Mouse (Mus musculus) embryonic facial prominence, embryonic 15.5 days (tissue): ENCODE data around the gene Il27ra. TPM values are rescaled to one million over a fixed set of nuclear protein-coding genes. Genes with fewer than 3 reads are reported as not detected.

Experiments
- ATAC-seq: fragments of 200-750 bp; cut with Nextera tagmentation; 2 replicates; pipeline ENCODE4 v1.8.0; 2017; ENCODE audit warnings: low read depth, moderate TSS enrichment; ENCODE audit not compliant: insufficient number of reproducible peaks, low FRiP score, low TSS enrichment
- H3K27ac ChIP-seq: fragments of 300-500 bp; sonication (generic); replicated peaks from 2 replicates; pipeline ENCODE4 v1.5.1; 2015; ENCODE audit warnings: mild to moderate bottlenecking, inconsistent platforms
- H3K27me3 ChIP-seq: fragments of 300-500 bp; sonication (generic); 2 replicates; pipeline ENCODE4 v1.6.1; 2015; ENCODE audit warnings: inconsistent platforms
- H3K36me3 ChIP-seq: fragments of 300-500 bp; sonication (generic); 2 replicates; pipeline ENCODE4 v1.6.1; 2015; ENCODE audit warnings: mild to moderate bottlenecking, inconsistent platforms
- H3K4me1 ChIP-seq: fragments of 300-500 bp; sonication (generic); 2 replicates; pipeline ENCODE4 v1.6.1; 2015; ENCODE audit warnings: inconsistent platforms
- H3K4me2 ChIP-seq: fragments of 300-500 bp; sonication (generic); replicated peaks from 2 replicates; pipeline ENCODE4 v1.6.1; 2015; ENCODE audit warnings: mild to moderate bottlenecking, inconsistent platforms
- H3K4me3 ChIP-seq: fragments of 300-500 bp; sonication (generic); replicated peaks from 2 replicates; pipeline ENCODE4 v1.5.1; 2015; ENCODE audit warnings: mild to moderate bottlenecking, inconsistent platforms
- H3K9ac ChIP-seq: fragments of 300-500 bp; sonication (generic); 2 replicates; pipeline ENCODE4 v1.6.1; 2015; ENCODE audit warnings: inconsistent platforms
- H3K9me3 ChIP-seq: fragments of 300-500 bp; sonication (generic); replicated peaks from 2 replicates; pipeline ENCODE4 v1.6.1; 2016; ENCODE audit warnings: inconsistent platforms
- WGBS: fragments of 180-500 bp; shearing (Covaris S2); methylation state at CpG from one replicate; pipeline ENCODE4 v1.1.7; 2015; 5-methylcytosine and 5-hydroxymethylcytosine counted together
- polyA plus RNA-seq: library from polyadenylated mRNA; unstranded; fragments of >200 nt; fragmentation: Nextera tagmentation; extraction: Ambion mirVana; gene quantifications from 2 replicates; pipeline ENCODE4 v1.2.1, GENCODE M21; 2015

Gene Il27ra
- 1.4 TPM in 2 replicates for polyA plus RNA-seq

DNA sequence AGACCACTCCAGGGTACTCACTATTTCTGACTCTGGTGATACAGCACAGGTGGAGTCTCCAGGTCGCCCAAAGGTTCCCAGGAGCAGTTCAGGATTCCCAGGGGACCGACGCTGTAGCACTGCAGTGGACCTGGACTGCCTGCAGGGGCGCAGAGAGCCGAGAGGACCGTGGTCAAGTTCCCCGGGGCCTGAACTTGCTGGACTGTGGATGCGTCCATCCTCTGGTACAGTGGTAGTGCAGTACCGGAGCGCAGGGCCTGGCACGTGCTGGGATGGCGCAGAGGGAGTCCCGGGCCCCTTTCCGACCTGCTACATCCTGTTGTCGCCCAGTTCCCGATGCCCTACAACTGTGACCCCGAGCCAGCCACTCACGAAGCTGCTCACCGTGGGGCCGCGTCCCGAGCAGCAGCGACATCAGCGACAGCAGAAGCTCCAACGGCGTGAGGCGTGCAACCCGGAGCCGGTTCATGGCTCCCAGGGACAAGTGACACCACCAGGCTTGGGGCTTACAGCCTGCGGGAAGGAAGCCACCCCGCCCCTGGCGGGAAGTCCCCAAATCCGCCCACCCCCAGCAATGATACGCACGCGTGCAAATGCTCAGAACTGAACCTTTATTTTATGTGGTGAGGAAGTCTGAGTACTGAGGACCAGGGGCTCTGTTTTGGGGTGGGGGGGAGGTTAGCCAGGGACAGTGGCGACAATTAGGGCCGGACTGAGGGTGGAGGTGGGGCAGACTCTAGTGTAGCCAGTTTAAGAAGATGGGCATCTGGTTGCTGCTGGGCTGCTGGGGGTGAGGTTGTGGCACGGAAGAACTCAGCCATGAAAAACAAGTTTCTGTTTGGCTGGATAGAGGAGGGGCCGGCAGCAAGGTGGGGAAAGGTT, at the start of gene Il27ra:
Gene Il27ra (minus strand): TSS at position 524 of the 882 bp plus-strand sequence.
- peaks cover 61% of the 10 kb centered on the region for H3K27me3 ChIP-seq
- WGBS = 2% methylated on average over 40 of the region's 40 CpGs
- H3K4me2 ChIP-seq = peak within 1 kb of the TSS; percentile 80
- peak within 1 kb of the TSS; percentile 40 for H3K4me3 ChIP-seq
- ATAC-seq = peak; percentile 48
- no peak within 1 kb of the TSS for H3K27ac ChIP-seq
- no peaks in the 10 kb centered on the region for H3K9me3 ChIP-seq
- H3K9ac ChIP-seq = peak within 1 kb of the TSS; percentile 16; the same call in 1 of the 2 replicates
- peaks cover 15% of the 10 kb centered on the region for H3K4me1 ChIP-seq
- H3K36me3 ChIP-seq = no peaks in the 10 kb centered on the region

DNA sequence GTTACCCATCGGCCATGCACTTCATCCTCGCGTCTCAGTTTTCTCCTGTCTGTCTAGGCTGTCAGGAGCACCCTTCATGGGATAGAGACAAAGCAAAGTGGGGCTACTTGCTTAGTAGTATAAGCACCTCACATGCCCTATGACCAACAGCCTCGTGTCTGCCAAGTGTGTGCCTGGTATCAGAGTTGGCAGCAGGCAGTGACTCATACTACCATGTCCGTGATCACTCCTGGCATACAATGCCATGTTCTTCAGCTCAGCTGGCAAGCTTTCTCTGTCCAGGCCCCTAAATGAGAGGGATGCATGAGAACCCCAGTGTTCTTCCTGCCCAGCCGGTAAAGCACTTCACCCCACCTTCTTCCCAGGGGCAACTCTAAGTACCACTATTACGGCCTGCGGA, 48.2 kb upstream of the Il27ra start:
- no peak for ATAC-seq
- H3K4me3 ChIP-seq = no peak overlapping the region
- 89% methylated on average over 8 of the region's 8 CpGs for WGBS
- no peak overlapping the region for H3K4me2 ChIP-seq
- no peaks in the 10 kb centered on the region for H3K4me1 ChIP-seq
- H3K27me3 ChIP-seq = no peaks in the 10 kb centered on the region
- no peaks in the 10 kb centered on the region for H3K9me3 ChIP-seq
- H3K27ac ChIP-seq = no peak overlapping the region
- no peak overlapping the region for H3K9ac ChIP-seq
- H3K36me3 ChIP-seq = peaks cover 84% of the 10 kb centered on the region

DNA sequence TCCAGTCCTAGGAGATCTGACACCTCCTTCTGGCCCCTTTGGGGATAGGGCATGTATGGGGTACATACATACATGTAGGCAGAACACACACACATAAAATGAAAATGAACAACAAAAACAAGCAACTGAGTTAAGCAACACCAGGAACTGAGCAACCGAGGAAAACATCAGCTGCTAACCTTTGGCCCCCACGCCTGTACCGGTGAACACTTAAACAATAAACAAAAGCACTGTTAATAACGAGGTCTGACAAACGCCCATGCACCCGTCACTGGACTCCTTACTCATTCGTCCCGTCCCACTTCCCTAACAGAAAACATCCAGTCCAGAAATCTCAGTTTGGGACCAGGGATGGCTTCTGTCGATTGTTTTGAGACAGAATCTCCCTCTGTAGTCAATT, 46.9 kb upstream of the Il27ra start:
- Histone ChIP-seq H3K9me3 (no peaks in the 10 kb centered on the region), H3K36me3 (peaks cover 81% of the 10 kb centered on the region), H3K4me2 (no peak overlapping the region), H3K27me3 (no peaks in the 10 kb centered on the region), H3K4me3 (no peak overlapping the region), H3K4me1 (peaks cover 6% of the 10 kb centered on the region; the same call in 1 of the 2 replicates), H3K9ac (no peak overlapping the region), H3K27ac (no peak overlapping the region)
- WGBS = 78% methylated on average over 9 of the region's 9 CpGs
- no peak for ATAC-seq

DNA sequence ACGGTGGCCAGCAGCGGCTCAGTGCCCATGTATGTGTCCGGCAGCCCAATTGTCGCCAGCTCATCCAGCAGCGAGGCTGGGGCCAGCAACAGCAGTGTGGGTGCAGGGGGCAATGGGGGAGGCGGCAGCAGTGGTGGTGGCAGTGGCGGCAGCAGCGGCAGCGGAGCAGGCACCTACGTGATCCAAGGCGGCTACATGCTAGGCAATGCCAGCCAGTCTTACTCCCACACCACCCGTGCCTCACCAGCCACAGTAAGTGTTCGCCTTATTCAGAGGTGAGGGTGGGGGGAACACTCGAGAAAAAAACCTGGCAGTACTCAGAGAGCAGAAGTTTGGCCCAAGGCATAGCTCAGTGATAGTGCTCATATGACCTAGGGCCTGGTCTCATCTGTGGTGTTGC, 45.4 kb upstream of the Il27ra start:
- H3K9ac ChIP-seq = no peak overlapping the region
- no peak overlapping the region for H3K4me3 ChIP-seq
- no peaks in the 10 kb centered on the region for H3K9me3 ChIP-seq
- no peak overlapping the region for H3K27ac ChIP-seq
- H3K4me2 ChIP-seq = no peak overlapping the region
- peaks cover 8% of the 10 kb centered on the region; the same call in 1 of the 2 replicates for H3K4me1 ChIP-seq
- ATAC-seq = no peak
- 93% methylated on average over 14 of the region's 14 CpGs for WGBS
- H3K36me3 ChIP-seq = peaks cover 82% of the 10 kb centered on the region
- H3K27me3 ChIP-seq = no peaks in the 10 kb centered on the region

DNA sequence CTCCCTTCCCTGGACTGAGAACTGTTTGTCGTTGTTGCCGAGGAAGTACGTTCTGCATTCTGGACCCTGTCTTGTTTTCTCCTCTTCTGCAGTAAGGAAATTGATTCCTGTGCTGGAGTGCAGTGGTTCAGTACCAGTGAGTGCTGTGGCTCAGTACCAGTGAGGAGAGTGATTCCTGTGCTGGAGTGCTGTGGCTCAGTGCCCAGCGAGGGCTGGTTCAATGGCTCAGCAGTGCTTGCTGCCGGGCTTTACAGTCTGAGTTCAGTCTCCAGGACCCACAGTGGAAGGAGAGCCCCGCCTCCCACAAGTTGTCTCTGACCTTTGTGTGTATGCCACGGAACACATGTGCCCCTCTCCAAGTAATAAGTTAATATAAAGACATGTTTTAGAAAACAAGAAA, 44.8 kb upstream of the Il27ra start:
- Histone ChIP-seq H3K27ac (no peak overlapping the region), H3K36me3 (peaks cover 82% of the 10 kb centered on the region), H3K4me1 (peaks cover 8% of the 10 kb centered on the region; the same call in 1 of the 2 replicates), H3K9ac (no peak overlapping the region), H3K27me3 (no peaks in the 10 kb centered on the region), H3K4me2 (no peak overlapping the region), H3K9me3 (no peaks in the 10 kb centered on the region), H3K4me3 (no peak overlapping the region)
- 85% methylated on average over 7 of the region's 7 CpGs for WGBS
- no peak for ATAC-seq

DNA sequence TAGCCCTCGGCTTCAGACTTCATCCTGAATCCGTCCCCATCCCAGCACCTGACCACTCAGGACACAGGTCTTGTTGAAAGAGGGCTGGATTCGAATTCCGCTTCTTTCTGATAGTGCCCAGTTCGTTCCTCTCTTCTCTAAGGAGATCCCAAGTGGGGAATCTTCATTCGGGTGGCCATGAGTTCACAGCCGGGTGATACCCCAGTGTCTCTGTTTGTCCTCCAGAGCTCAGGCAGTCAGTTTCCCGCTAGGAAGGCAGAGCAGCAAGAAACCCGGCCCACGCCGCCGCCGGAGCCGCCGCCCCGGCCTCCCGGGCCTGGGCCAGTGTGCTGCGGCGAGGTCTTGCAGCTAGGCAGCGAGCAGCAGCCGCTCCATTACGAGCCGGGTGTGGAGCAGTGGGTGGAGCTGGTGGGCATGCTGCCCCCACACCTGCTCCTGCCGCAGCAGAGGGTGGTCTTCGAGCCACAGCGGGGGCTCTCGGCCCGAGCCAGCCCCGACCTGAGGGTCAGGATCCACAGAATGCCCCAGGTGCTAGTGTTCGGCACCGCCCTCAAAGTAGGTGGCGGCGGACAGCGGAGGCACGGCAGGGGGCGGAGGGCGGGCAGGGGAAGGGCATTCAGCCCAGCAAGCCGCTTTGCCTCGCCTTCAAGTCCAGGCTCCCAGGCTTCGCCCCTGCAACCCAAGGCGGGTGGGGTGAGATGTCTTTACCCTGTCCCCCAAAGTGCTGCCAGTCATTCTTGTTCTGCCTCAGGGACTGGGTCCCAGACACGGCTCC, 42.1 kb upstream of the Il27ra start:
- WGBS = 38% methylated on average over 40 of the region's 42 CpGs
- Histone ChIP-seq H3K36me3 (peaks cover 78% of the 10 kb centered on the region), H3K27ac (no peak overlapping the region), H3K27me3 (no peaks in the 10 kb centered on the region), H3K4me2 (peak overlapping the region; percentile 21; the same call in 1 of the 2 replicates), H3K9ac (no peak overlapping the region), H3K9me3 (no peaks in the 10 kb centered on the region), H3K4me1 (peaks cover 8% of the 10 kb centered on the region; the same call in 1 of the 2 replicates), H3K4me3 (no peak overlapping the region)
- ATAC-seq = no peak

DNA sequence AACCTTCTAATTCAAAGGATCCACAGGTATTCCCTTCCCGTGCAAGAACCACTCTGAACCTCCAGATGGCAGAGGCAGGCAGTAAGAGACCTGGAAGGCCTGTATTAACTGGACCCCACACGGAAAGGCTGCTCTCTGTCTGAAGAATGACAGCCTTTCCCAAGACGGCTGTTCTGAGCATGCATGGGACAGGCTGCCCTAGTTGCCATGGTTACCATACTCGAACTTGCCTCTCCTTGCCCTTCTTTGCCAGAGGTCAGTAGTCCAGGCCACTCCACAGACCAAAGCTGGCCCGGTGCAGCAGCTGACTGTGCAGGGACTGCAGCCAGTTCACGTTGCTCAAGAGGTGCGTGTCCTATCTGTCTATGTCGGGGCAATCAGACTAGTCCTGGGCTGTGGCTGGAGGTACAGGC, 41.4 kb upstream of the Il27ra start:
- peaks cover 8% of the 10 kb centered on the region; the same call in 1 of the 2 replicates for H3K4me1 ChIP-seq
- H3K9me3 ChIP-seq = no peaks in the 10 kb centered on the region
- WGBS = 36% methylated on average over 8 of the region's 8 CpGs
- H3K9ac ChIP-seq = no peak overlapping the region
- H3K27me3 ChIP-seq = no peaks in the 10 kb centered on the region
- no peak overlapping the region for H3K4me2 ChIP-seq
- ATAC-seq = no peak
- no peak overlapping the region for H3K4me3 ChIP-seq
- H3K36me3 ChIP-seq = peaks cover 74% of the 10 kb centered on the region
- no peak overlapping the region for H3K27ac ChIP-seq

DNA sequence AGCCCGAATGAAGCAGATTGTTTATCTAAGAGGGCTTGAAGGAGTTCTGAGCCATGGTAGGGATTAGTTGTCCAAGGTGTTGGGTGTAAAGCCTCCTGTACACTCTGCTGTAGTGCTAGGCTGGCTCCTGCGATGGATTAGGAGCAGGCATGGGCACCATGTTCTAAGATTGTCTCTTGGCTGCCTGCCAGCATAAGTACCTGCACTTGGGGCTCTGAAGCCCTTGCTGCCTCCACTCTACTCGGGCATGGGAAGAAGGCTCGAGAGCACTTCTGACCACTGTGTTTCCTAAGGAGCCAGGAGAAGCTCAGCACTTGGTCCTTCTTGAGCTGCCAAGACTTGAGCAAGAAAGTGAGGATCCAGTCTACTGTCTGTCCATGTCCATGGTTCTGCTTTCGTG, 36.8 kb upstream of the Il27ra start:
- Histone ChIP-seq H3K4me2 (no peak overlapping the region), H3K27ac (no peak overlapping the region), H3K27me3 (no peaks in the 10 kb centered on the region), H3K4me1 (0 out of 2 replicates have a peak, but pooled peaks cover 1% of the 10 kb centered on the region), H3K9me3 (no peaks in the 10 kb centered on the region), H3K36me3 (peaks cover 54% of the 10 kb centered on the region), H3K9ac (no peak overlapping the region), H3K4me3 (no peak overlapping the region)
- 74% methylated on average over 5 of the region's 5 CpGs for WGBS
- ATAC-seq = no peak

DNA sequence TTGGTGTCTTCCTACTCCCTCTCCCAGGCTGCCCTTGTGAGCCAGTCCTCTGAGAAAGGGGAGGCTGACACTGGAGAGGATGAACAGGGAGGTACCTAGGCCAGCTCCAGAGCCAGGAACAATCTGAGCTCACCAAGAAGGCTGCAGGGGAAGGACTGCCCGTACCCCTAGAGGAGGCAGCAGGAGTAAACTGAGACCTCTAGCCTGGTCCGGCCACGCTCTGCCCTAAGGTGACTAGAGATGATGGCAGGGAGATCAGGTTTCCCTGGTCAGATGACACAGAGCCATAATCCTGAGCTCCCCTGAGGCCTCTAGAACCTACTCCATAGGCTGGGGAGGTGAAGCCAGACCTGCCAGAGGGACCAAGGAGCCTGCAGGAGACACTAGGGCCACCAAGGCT, 34.5 kb upstream of the Il27ra start:
- H3K9ac ChIP-seq = no peak overlapping the region
- no peak for ATAC-seq
- H3K4me3 ChIP-seq = no peak overlapping the region
- peaks cover 13% of the 10 kb centered on the region; the same call in 1 of the 2 replicates for H3K4me1 ChIP-seq
- no peak overlapping the region for H3K4me2 ChIP-seq
- 45% methylated on average over 3 of the region's 3 CpGs for WGBS
- H3K36me3 ChIP-seq = peaks cover 30% of the 10 kb centered on the region
- no peak overlapping the region for H3K27ac ChIP-seq
- no peaks in the 10 kb centered on the region for H3K27me3 ChIP-seq
- H3K9me3 ChIP-seq = no peaks in the 10 kb centered on the region

DNA sequence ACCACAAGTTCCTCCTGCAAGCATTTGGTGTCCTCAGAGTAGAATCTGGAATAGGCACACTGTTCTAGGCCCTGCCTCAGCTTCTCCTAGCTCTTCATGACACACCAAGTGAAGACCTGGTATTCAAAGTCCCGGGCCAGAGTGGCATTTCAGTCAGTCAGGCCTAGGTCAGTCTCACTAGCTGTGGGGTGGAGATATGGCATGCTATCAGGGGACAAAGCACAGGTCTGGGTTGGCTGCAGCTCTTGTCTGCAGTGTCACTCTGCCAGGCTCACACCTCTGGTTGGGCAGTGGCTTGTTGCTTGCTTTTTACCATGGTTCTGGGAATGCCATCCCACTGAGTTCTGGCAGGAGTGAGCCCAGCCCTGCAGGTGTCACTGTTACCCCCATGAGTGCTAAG, 34.0 kb upstream of the Il27ra start:
- Histone ChIP-seq H3K9ac (no peak overlapping the region), H3K9me3 (no peaks in the 10 kb centered on the region), H3K27ac (no peak overlapping the region), H3K4me3 (no peak overlapping the region), H3K27me3 (no peaks in the 10 kb centered on the region), H3K36me3 (peaks cover 29% of the 10 kb centered on the region), H3K4me1 (peaks cover 17% of the 10 kb centered on the region), H3K4me2 (no peak overlapping the region)
- no peak for ATAC-seq
- WGBS = 100% methylated on average over 1 of the region's 1 CpGs

DNA sequence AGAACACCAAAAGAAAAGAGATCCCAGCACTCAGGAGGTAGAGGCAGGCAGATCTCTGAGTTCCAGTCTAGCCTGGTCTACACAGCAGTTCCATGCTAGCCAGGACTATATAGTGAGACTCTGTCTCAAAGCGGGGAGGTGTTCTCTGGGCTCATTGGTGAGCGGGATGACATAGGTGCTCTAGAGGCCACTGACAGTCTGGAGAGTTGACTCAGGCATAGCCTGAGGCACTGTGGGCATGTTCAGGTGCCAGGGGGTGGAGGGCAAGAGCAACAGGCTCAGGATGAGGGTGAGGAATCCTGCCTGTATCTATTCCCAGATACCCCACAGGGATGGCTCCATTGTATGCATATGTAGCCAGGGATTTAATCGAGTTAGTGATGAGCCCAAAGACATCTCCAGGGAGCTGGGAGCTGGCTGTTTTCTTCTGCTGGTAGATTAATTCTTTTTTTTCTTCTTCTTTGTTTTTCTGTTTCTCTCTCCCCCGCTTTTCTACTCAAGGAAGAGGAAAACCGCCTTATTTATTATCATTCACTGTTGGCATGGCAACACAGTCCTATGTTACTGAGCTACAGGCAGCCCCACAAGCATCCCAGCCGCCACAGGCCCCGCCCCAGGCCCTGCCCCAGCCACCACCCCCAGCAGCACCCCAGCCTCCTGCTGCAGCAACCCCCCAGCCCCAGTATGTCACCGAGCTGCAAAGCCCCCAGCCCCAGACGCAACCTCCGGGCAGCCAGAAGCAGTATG, 31.0 kb upstream of the Il27ra start:
- Histone ChIP-seq H3K4me2 (no peak overlapping the region), H3K9me3 (no peaks in the 10 kb centered on the region), H3K27ac (no peak overlapping the region), H3K27me3 (no peaks in the 10 kb centered on the region), H3K9ac (no peak overlapping the region), H3K4me1 (peaks cover 40% of the 10 kb centered on the region), H3K4me3 (no peak overlapping the region), H3K36me3 (peaks cover 13% of the 10 kb centered on the region; the same call in 1 of the 2 replicates)
- 54% methylated on average over 10 of the region's 10 CpGs for WGBS
- ATAC-seq = no peak
